In the genomic region with DNA sequence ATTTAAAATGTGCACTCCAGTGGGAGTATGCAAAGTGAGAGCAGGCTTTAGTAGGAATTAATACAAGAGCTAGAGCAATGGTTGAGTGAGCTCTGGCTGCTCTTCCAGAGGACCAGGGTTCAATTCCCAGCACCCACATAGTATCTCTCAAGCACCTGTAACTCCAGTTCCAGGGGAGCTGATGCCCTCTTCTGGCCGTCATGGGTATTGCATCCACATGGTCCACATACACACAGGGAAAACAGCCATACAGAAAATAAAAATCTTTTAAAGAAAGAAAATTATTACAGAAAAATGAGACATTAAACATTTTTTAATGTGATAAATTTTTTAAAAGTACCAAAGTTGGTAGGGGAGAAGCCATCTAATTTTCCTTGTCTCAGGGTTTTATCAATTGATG, we compare ENCODE assay signal across 19 mouse cellular contexts.
A peak's percentile ranks its signal among the peaks of the same experiment; 100 is the strongest.
DNase-seq lines count a peak whose midpoint lies in the region; TF ChIP-seq lines count a peak whose summit lies in the region.
"Had no signal": no experiment of that assay in that cellular context is flagged by ENCODE, and none has a peak within 500 bp of the region (broad histone marks: within the 10 kb centered on the region; RNA-seq: fewer than 3 reads in every experiment).

No protein-coding gene starts in this region.

- intact Hi-C loops in gastrocnemius, adult 2 months (cut with DNase I) = no loop called here
- intact Hi-C loops in left cerebral cortex, adult 2 months (cut with DNase I) = no loop called here
- intact Hi-C loops in left cerebral cortex, postnatal 36 days (cut with DNase I) = no loop called here

- H3K27ac ChIP-seq in gastrocnemius, adult 2 months = no peak overlapping the region
- H3K27ac ChIP-seq in left cerebral cortex, adult 2 months = no peak overlapping the region
- H3K27ac ChIP-seq: forebrain, embryonic 13.5 days; hindbrain, embryonic 14.5 days; intestine, embryonic 15.5 days; limb, embryonic 13.5 days had no signal

- no peak overlapping the region for H3K4me3 ChIP-seq in gastrocnemius, adult 2 months
- H3K4me3 ChIP-seq in left cerebral cortex, adult 2 months = no peak overlapping the region
- H3K4me3 ChIP-seq: forebrain, embryonic 13.5 days; heart, embryonic 12.5 days; intestine, embryonic 15.5 days; limb, embryonic 13.5 days had no signal

- no peak for DNase-seq in gastrocnemius, adult 2 months
- no peak for DNase-seq in gastrocnemius, postnatal 10 days
- no peak for DNase-seq in left cerebral cortex, adult 2 months (ENCODE audit: extremely low spot score in 1 of 2, low spot score in 2 of 2)
- no peak for DNase-seq in left cerebral cortex, postnatal 36 days (ENCODE audit: low spot score in 2 of 2)
- DNase-seq in thymus, postnatal 4 days = peak; percentile 25
- no peak for DNase-seq in thymus, adult 18-20 months
- no peak for DNase-seq in frontal cortex, adult 2 months (ENCODE audit: extremely low spot score in 1 of 2, low spot score in 1 of 2)
- no peak for DNase-seq in frontal cortex, postnatal 36 days (ENCODE audit: low spot score in 2 of 2)
- DNase-seq: adrenal gland, adult 2 months; cerebellum, adult 9-11 months; heart, postnatal 14 days; kidney, postnatal 4 days; lung, postnatal 4 days; retina, postnatal 1 day had no signal

- peak; percentile 25; the same call in 1 of the 2 replicates for TF ChIP-seq CTCF in gastrocnemius, adult 2 months (IDR thresholded peaks at IDR 0.05)
- peak; percentile 24 for TF ChIP-seq CTCF in left cerebral cortex, adult 2 months (IDR thresholded peaks at IDR 0.05)
